Mouse (Mus musculus): Measurements from ENCODE around the gene Olfr110. TPM values are rescaled to one million over a fixed set of nuclear protein-coding genes. Genes with fewer than 3 reads are reported as not detected.

Gene Olfr110
- polyA plus RNA-seq, 1 experiment from 2014 or later: not detected

Other genes with a start within 250 kb of the Olfr110 start
- not detected in 2 replicates for gene Olfr98, start 228.7 kb upstream of the Olfr110 start, polyA plus RNA-seq (2015; fragmentation: Nextera tagmentation; extraction: Ambion mirVana)
- 0.80 and 1.0 TPM in 2 replicates for gene H2-M3, start 222.2 kb upstream of the Olfr110 start, polyA plus RNA-seq (2015; fragmentation: Nextera tagmentation; extraction: Ambion mirVana)
- not detected in 2 replicates for gene Olfr99, start 209.0 kb upstream of the Olfr110 start, polyA plus RNA-seq (2015; fragmentation: Nextera tagmentation; extraction: Ambion mirVana)
- gene Olfr101, start 188.2 kb upstream of the Olfr110 start, polyA plus RNA-seq (2015; fragmentation: Nextera tagmentation; extraction: Ambion mirVana): not detected in 2 replicates
- not detected in 2 replicates for gene Olfr102, start 175.4 kb upstream of the Olfr110 start, polyA plus RNA-seq (2015; fragmentation: Nextera tagmentation; extraction: Ambion mirVana)
- gene Olfr103, start 152.8 kb upstream of the Olfr110 start, polyA plus RNA-seq (2015; fragmentation: Nextera tagmentation; extraction: Ambion mirVana): not detected in 2 replicates
- not detected in 2 replicates for gene Olfr104-ps, start 132.9 kb upstream of the Olfr110 start, polyA plus RNA-seq (2015; fragmentation: Nextera tagmentation; extraction: Ambion mirVana)
- gene Olfr105-ps, start 113.4 kb upstream of the Olfr110 start, polyA plus RNA-seq (2015; fragmentation: Nextera tagmentation; extraction: Ambion mirVana): not detected in 2 replicates
- not detected in 2 replicates for gene Olfr106-ps, start 102.1 kb upstream of the Olfr110 start, polyA plus RNA-seq (2015; fragmentation: Nextera tagmentation; extraction: Ambion mirVana)
- gene Olfr107, start 93.2 kb upstream of the Olfr110 start, polyA plus RNA-seq (2015; fragmentation: Nextera tagmentation; extraction: Ambion mirVana): not detected in 2 replicates
- gene Olfr108, start 47.0 kb upstream of the Olfr110 start, polyA plus RNA-seq (2015; fragmentation: Nextera tagmentation; extraction: Ambion mirVana): not detected in 2 replicates
- gene Olfr109, start 33.6 kb upstream of the Olfr110 start, polyA plus RNA-seq (2015; fragmentation: Nextera tagmentation; extraction: Ambion mirVana): not detected in 2 replicates
- gene H2-M2, start 8.9 kb upstream of the Olfr110 start, polyA plus RNA-seq (2015; fragmentation: Nextera tagmentation; extraction: Ambion mirVana): not detected in 2 replicates
- gene Olfr111, start 15.6 kb downstream of the Olfr110 start, polyA plus RNA-seq (2015; fragmentation: Nextera tagmentation; extraction: Ambion mirVana): not detected in 2 replicates
- gene Olfr112, start 77.0 kb downstream of the Olfr110 start, polyA plus RNA-seq (2015; fragmentation: Nextera tagmentation; extraction: Ambion mirVana): not detected in 2 replicates
- gene Olfr113, start 85.2 kb downstream of the Olfr110 start, polyA plus RNA-seq (2015; fragmentation: Nextera tagmentation; extraction: Ambion mirVana): not detected in 2 replicates
- gene Olfr114, start 100.3 kb downstream of the Olfr110 start, polyA plus RNA-seq (2015; fragmentation: Nextera tagmentation; extraction: Ambion mirVana): not detected in 2 replicates
- gene Olfr115, start 134.6 kb downstream of the Olfr110 start, polyA plus RNA-seq (2015; fragmentation: Nextera tagmentation; extraction: Ambion mirVana): not detected in 2 replicates
- not detected in 2 replicates for gene Olfr116, start 134.7 kb downstream of the Olfr110 start, polyA plus RNA-seq (2015; fragmentation: Nextera tagmentation; extraction: Ambion mirVana)
- not detected in 2 replicates for gene Olfr117, start 171.3 kb downstream of the Olfr110 start, polyA plus RNA-seq (2015; fragmentation: Nextera tagmentation; extraction: Ambion mirVana)
- not detected in 2 replicates for gene Olfr118, start 174.5 kb downstream of the Olfr110 start, polyA plus RNA-seq (2015; fragmentation: Nextera tagmentation; extraction: Ambion mirVana)
- gene Olfr119, start 204.1 kb downstream of the Olfr110 start, polyA plus RNA-seq (2015; fragmentation: Nextera tagmentation; extraction: Ambion mirVana): not detected in 2 replicates
- gene Olfr120, start 229.3 kb downstream of the Olfr110 start, polyA plus RNA-seq (2015; fragmentation: Nextera tagmentation; extraction: Ambion mirVana): not detected in 2 replicates